Mouse (Mus musculus): ENCODE results near the gene Lamtor5.

The Lamtor5 gene

DNA sequence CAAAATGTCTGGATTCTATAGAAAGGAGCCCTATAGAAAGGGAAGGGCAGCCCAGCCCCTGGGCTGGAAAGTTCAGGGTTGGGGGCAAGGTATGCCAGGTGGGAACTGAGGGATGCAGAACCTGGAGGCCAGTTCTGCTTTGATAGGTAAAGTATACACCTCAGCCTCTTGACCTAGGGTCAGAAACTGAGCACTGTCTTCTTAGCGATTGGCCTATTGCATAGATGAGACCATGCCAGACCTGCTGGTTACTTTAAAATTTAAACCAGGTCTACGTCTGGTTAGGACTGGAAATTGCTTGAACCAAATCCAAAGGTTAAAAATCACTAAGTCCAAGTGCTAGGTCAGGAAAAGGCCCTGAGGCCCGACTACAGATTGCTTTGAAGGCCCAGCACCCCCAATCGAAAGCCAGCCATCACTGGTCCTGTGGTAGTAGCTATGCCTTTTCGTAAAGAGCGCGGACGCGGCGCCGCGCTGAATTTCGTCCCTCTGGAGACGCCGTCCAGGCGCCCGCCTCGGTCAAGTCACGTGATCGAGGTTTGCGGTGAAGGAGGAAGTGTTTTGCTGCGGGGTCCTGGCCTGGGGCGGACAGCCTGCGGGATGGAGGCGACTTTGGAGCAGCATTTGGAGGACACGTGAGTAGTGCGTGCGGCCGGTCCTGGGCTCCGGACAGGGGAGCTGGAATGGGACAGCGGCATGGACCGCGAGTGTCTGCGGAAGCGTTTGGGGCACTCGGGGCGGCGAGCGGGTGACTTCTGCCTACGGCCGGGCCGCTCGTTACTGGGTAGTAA is at the start of gene Lamtor5:
Gene Lamtor5 (plus strand): TSS at position 380 of the 791 bp plus-strand sequence.
- peak; percentile 88 for DNase-seq (ENCODE audit: low spot score)

DNA sequence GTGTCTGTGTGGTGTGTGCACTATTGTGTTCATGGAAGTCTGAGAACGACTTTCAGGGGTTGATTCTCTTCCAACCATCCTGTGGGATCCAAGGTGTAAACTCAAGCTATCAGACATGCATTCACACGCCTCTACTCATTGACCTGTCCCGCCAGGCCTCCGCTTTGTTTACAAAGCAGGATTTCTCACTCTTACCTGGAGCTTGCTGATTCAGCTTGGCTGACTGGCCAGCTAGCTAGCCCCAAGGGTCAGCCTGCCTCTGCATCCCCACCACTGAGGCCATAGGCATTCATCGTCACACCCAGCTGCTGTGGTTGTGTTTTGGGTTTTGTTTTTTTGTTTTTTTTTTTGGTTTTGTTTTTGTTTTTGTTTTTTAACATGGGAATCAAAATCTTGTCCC is 49.4 kb upstream of the Lamtor5 start:
- peak; percentile 56 for DNase-seq (ENCODE audit: low spot score)

DNA sequence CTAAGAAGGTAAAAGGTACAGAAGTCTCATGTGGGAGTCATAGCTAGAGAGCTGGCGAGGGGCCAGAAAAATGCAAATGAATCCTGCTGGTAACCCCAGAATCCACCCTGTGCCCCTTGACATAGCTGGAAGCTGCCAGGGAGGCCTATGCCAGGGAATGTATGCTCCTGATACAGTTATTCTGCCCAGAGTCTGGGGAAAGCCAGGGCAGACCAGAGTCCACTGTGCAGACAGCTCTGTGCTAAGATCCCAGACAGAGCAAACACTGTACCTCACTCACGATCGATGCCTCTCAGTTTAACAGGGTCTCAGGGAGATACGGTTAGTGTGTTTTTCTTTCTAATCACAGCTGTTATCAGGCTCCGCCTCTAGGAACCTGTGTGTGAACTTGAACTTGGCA is 48.8 kb upstream of the Lamtor5 start:
- DNase-seq (ENCODE audit: low spot score), result peak; percentile 44

DNA sequence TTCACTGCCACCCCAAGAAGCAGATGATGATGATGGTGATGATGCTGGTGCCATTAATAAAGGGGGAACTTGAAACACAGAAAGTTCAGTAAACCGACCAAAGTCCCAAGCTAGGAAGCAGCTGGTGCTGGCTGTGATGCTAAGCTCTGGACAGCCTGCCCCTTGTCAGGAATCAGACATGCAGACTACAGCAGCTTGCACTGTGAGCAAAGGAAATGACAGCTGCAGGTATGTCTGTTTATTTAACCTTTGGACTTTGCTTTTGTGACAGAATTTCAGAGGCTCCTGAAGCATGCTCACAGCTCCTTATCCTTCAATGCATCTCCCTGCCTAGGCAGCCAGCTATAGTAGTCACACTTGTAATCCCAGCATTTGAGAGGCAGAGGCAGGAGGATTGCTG is 48.1 kb upstream of the Lamtor5 start, which contains the start of gene A630076J17Rik:
Gene A630076J17Rik (plus strand): TSS at position 88 of the 400 bp plus-strand sequence.
- DNase-seq (ENCODE audit: low spot score), result peak; percentile 71

DNA sequence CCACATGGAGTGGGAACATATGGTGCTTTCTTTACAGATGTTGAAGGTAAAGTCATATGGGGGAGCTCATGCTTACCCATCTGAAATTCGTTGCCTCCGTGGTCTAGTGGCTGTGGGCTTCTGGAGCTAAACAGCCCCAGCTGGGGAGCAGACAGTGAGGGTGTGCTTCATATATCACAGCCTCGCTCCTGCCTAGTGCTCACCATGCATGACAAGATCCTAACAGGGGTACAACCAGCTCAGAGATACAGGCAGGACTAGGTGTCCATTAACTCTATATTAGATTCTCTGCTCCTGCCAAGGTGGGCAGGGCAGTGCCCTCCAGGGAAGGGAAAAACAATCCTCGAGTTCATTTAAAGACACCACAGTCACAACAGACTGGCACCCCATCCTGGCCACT is 47.5 kb upstream of the Lamtor5 start:
- no peak for DNase-seq (ENCODE audit: low spot score)

DNA sequence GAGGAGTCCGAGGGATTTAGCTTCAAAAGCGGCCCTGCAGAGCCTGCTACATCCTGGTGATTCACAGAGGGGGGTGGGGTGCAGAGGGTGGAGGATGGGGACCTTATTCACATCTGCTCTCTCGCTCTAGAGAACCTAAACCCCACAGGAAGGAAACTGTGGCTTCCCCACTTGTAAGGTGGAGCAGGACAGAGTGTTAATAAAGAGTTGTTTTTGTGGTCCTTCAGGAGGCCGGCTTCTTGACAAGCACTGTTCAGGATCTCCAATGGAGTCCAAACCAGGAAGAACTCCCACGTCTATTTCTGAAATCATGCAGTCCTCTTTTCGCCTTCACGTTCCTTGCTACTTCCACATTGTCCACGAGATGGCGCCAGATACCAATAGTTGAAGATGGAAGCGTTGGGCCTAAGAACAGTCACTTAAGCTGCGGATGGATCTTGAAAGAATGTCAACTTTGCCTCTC is 45.3 kb upstream of the Lamtor5 start:
- peak; percentile 59 for DNase-seq (ENCODE audit: low spot score)

DNA sequence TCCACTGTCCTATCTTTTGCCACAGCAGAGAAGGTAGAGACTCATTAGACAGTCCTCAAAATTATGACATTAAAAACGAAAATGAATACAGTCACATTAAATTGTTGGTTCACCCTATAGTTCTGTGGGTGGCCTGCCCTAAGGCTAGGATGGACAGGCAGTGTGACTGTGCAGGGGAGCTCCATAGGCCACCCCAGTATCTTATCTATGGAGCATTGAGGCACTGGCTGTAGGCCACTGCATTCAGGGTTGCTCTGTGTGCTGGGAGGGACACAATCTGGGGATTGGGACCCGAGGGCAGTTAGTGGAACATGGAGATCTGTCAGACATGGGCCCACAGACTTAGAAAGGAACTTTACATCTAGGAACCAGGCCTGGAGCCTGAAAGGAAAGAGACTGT is 44.7 kb upstream of the Lamtor5 start:
- DNase-seq (ENCODE audit: low spot score), result no peak

DNA sequence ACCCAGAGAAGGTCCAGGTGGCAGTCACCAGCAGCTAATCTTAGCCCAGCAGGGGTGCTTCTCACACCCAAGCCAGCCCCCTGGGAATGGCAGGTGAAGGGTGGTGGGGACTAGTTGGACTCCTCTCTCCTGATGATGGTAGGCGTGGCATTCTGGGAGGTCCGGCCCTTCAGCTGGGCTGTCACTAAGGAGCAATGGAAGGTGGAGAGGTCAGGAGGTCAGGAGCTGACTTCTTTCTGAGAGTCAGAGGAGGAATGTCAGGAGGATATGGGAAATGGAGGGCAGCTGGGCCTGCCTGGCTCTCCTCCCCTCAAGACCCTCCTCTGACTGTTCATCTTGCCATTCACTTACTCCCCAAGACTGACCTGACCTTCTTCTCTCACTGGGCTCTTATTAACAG is 40.6 kb upstream of the Lamtor5 start:
- peak; percentile 51 for DNase-seq (ENCODE audit: low spot score)

DNA sequence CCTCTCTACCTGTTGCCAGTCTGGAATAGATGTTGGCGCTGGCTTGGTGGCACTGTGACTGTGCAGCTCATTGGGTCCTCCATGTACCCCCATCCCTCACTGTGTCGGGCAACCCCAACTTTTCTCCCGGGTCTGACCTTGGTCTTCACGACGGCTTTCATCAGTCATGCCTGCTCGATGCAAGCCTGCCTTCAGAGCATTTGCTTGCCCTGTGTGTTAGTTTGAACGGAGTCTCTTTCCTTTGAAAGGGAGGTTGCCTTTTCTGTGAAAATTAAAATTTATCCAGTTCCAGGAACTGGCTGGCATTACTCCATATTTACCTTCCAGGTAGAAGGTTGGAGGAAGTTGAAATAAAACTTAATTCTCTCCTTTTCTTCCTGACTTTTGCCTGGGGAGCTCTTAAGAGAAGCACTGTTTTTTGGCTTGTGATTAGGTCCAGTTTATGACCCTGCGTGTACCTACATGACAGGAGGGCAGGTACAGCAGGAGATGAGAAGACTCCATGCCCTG is 40.1 kb upstream of the Lamtor5 start:
- DNase-seq (ENCODE audit: low spot score), result no peak

DNA sequence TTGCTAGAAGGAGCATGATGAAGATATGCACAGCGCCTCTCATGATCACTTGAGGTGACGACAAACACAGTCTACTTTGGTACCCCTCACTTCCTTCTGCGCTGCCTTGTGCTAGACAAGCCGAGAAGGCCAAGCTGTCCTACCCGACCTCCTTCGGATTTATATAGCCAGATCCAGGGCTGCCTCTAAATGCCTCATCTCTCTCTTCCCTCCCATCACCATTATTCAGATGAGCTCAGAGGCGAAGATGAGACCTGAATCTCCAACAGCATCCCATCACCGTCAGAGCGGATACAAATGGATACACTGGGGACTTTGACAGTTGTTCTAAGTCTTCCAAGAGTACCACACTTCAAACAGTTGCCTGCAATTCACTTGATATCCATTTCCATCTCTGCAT is 39.1 kb upstream of the Lamtor5 start, which contains the start of gene Prok1:
Gene Prok1 (minus strand): TSS at position 101 of the 400 bp plus-strand sequence.
- no peak for DNase-seq (ENCODE audit: low spot score)

DNA sequence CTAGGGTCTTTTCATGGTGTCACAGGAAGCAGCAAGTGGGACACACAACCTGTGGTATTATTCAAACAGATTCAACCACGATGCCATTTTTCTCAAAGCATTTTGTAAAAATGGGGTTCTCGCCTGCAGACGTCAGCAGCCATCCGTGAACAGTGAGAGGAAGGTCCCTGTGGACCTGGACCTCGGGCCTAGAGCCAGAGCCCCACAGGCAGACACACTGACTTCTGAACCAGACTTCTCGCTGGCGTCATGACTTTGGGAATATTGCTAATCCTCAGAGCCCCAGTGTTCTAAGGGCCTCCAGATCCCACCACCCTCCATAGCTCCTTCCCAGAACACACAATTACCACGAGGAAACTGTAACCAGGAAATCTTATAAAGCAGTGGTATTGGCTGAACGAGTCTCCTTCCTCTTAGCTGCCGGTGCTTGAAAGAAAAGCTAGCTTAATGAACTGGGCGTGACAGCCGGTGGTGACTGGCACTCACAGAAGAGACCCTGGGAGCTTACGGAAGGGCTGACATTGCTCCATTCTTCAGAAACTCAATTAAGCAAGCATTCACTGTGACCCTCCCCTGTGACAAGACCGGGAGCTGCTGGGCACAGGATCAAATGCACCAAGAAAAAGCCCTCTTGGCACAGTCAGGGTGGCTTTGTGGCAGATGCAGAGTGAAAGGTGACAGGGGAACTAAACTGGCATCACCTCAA is 37.1 kb upstream of the Lamtor5 start:
- DNase-seq (ENCODE audit: low spot score), result no peak

DNA sequence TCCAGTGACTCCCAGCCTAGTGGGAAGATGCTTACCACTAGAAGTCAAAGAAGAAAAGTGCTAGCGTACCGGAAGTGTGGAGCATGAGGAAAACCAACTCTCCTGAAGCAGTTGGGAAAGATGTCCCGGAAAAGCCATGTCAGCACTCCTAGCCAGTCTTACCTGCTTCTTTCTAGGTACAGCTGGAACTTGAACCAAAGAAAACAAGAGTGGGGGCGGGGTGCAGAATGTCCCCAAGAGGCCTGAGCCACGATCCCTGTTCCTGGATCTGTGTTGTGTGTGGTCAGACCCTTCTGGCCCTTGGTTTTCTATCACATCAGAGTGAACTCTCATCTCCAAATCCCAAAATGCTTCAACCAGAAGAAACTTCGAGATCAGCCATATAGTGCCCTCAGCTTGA is 31.8 kb upstream of the Lamtor5 start:
- DNase-seq (ENCODE audit: low spot score), result no peak

DNA sequence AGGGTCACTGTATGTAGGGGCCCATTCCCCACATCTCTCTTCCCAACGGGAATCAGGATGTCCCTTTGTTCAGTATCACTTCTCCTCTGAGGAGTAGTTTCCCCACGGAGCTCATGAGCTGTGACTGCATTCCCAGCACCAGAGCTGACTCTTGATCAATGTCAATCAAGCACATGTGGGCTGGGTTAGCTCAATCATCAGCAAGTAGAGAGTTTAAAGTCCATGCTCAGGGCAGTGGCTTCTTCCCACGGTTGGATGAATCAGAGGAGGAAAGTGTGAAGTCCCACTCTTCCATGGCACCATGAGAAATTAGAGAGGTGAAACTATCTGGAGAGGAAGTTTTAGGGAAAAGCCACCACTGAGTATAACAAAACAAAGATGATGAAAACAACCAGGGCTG is 29.6 kb upstream of the Lamtor5 start:
- DNase-seq (ENCODE audit: low spot score), result no peak

DNA sequence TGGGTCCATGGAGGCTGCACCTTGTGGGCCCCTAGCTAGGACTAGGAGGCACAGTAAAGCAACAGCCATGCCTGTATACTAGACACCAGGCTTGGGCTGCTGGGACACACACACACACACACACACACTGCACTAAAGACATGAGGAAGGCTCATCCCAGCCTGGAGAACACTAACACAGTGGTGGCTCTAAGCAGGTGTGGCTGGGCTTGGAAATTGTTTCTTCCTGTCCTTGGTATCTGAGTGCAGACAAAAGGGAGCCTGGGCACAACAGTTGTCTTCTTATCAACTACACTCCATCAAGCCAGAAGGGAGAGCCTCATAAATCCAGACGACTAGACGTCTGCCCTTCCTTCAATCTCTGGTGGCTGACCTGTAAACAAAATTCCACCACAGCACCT is 28.3 kb upstream of the Lamtor5 start:
- DNase-seq (ENCODE audit: low spot score), result no peak

DNA sequence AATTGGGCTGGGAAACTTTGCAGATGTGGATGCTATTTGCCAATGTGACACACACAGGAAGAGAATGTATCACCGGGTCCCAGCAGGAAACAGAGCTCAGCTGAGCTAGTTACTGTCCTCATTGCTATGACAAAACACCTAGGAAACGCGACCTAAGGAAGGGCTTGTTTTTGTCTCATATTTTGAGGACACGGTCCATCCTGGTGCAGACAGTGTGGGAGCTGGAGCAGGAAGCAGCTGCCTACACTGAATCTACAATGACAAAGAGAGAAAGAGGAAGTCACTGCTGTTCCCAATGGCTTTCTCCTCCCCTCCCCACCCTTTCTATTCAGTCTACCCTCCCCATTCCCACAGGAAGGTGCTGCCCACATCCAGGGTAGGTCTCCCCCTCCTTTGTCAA is 26.6 kb upstream of the Lamtor5 start:
- no peak for DNase-seq (ENCODE audit: low spot score)

DNA sequence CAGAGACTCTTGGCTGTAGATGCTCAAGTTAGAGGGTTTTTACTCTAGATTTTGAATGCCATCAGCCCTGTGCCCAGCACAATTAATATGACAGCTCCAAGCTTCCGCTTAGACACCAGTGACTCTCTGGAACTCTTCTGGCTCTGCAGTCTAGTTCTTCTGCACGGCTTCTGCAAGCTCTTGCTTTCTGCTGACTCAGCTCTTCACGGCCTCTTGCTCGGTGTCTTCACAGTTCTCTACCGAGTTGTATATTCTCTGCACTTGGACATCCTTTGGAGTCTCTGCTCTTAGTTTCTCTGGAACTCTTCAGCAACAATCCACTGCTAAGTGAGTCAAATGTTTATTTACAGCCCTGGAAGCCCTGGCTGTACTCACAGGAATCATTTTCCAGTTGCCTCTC is 24.7 kb upstream of the Lamtor5 start:
- no peak for DNase-seq (ENCODE audit: low spot score)

DNA sequence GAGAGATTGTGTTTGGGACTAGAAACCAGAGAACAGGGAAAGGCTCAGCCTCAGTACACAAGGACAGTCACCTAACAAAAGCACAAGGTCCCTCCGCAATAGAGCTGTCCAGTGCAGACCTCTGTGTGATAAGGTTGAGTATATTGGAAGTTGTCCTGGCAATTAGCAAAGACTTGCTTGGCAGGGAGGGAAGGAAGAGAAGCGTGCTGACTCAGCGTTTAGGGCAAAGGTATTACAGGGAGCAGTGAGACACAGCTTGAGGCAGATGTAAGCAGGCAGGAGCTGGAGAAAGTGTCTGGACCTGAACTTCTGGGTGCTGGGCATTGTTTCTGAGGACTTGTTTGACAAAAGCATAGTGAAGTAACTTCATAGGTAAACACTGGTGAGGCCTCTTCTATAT is 22.7 kb upstream of the Lamtor5 start:
- DNase-seq (ENCODE audit: low spot score), result no peak

DNA sequence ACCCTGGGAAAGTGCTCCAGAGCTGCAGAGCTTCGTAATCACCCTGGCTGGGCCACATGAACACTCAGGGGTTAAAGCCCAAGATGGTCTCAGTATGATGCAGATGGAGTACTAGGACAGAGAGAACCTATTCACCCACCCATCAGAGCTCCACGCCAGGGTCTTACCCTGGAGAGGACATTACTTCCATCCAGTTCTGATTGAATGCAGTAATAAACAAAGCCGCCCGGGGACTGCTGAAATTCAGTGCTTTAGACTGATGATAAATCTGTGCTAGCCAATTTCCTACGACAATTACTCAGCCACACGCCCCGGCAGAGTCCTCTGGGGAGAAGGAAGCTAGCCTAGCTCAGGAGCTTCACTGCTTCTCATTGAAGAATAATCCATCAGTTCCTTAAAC is 21.9 kb upstream of the Lamtor5 start:
- no peak for DNase-seq (ENCODE audit: low spot score)

DNA sequence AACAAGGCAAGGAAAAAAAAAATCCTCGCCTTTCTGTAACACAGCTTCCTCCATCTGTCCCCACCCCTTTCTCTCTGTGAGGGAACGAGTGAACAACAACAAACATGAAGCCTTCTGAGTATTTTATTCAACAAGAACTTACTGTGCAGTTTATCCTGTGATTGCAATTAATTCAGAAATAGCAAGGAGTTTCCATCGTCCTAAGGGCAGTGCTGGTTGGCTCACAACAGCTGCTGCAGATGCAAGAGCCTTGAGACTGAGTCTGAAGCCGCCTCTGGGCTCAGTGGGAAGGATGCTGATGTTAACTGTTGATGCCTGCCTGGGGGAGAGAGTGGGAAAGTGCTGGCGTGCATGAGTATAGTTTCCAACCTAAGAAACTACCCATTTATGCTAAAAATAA is 20.7 kb upstream of the Lamtor5 start:
- DNase-seq (ENCODE audit: low spot score), result no peak

DNA sequence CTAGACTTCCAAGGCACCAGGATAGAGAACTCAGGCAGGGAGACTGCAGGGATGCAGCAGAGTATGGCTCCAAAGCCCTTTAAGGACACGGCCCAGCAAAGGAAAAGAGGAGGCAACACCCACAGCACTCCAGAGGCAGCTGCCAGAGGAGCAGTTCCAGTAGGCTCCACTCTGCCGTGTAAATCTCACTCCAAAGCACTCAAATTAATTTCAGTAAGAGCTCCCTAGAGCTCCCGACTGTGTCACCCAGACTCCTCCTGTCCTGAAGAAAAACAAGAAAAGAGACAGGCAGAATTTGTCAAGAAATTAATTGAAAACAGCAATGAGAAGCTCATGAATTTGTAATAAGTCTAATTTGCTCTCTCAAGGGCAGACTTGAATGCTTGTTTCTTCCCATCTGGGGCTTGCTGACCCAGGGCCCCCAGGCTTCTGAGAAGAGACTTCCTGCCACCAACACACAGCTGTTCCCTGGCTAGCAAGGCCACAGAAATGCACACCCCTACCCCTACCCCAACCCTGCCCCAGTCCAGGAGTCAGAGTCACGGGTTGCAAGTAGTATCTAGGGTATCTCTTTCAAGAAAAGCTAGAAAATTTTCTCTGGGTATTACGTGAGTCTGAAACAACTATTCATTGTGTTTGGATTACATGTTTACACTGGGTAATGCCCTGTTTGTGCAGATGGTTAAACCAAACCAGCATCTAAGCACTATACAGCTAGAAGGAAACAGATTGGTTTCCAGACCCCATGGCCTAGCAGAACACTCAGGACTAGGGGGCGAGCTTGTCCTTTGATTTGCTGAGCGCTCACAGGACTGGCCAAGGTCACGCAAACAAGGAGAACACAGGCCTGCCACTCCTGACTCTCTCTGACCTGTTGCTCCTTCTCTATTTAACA is 17.5 kb upstream of the Lamtor5 start:
- DNase-seq (ENCODE audit: low spot score), result no peak

DNA sequence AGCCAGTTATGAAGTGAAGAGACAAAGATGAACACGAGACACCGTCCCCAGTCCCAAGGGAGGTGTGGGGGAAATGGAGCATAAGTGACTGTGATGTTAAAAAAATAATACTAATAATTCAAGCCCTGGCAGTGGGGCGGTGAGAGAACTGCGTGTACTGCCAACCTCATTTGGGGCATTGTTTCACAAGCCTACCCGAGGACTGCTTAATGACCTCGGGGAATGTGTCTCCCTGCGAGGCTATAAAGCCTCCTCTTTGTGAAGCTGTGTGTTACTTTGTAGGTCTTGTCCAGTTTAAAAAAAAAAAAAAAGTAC is 16.9 kb upstream of the Lamtor5 start:
- no peak for DNase-seq (ENCODE audit: low spot score)

DNA sequence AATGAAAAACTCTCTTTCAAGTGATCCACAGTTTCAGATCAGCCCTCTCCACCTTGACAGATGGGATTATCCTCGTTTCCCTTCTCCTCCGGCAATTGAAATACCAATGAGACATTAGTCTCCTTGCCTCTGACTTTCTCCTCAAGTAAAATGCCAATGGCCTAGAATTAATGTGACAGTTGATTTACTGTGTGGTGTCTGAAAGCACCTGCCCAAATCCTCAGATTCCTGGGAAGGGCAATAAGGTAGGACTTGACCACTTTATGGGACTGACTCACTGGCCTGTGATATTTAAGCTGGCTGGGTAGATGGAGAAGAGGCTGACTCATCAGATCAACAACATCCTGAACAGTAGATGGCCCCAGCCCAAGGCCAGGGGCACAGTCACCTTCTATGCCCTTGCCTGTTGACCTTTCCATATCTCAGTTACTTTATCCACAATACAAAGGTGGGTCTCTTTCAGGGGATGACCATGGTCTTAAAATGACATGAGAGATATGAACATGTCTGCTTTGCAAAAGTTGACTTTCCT is 11.8 kb upstream of the Lamtor5 start:
- no peak for DNase-seq (ENCODE audit: low spot score)
